Mouse (Mus musculus) adrenal gland, adult (tissue): ENCODE results near the gene Ap2b1.
A peak's percentile ranks its signal among the peaks of the same experiment; 100 is the strongest.

Experiments used
- DNase-seq, 2 experiments: peaks; one replicate each; pipeline ENCODE4 v3.0.0; 2022 to 2023; ENCODE audit warnings: low spot score in 1 of 2; ENCODE audit not compliant: inconsistent age in 2 of 2

Gene Ap2b1

DNA sequence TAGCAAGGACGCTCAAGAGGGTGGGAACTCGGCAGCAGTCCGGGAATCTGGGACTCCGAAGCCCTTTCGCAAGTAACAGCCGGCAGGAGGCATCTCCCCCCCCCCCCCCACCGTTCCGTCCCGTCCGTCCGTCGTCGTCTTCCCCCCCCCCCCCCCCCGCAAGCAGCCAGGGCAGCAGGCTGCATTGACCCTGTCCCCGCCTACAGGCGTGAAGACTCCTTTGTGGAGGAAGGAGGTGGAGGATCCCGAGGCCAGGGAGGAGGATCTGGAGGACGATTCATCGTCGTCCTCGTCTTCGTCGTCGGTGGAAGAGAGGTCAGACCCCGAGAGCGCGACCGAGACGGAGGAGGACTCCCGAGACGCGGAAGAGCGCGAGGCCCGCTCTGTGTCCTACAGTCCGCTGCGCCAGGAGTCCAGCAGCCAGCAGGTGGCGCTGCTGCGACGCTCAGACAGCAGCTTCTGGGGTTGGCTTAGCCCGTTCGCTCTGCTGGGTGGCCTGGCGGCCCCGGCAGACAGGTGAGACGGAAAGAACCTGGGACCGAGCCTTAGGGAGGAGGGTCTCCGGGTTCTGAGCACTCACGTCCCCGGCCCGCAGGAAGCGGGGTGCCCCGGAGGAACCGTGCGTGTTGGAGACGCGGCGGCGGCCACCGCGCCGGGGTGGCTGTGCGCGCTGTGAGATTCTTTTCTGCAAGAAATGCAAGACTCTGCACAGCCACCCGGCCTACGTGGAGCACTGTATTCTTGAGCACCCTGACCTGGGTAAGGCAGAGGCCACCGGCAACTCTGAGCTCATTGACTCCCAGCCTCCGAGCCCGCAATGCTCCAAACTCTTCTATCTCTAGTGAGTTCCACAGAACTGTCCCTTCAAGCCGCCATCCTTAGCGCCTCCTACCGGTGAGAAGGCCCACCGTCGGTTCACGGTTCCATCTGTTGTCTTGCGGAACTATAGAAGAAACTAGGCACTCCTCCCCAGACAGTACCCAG lies 141.5 kb downstream of the Ap2b1 start:
- peak; percentile 88 to 96 for DNase-seq

DNA sequence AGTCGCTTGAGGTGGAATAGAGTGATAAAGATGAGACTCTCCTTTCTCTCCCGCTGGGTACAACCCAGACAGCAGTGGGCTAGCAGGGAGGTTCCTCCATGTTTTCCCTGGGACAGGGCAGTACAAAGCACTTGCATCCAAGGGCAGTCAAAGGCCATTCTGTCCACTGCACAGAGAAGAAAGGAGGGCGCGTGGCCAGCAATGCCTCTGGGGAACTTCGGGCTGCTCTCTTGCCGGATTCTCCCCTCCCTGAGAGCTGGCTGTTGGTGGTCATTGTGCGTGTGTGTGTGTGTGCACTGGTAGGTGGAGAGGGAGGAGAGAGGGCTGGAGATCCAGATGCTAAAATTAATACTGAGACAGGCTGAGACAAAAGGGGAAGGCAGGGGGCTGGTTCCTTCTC lies 142.4 kb downstream of the Ap2b1 start:
- peak; percentile 40 to 79 for DNase-seq

DNA sequence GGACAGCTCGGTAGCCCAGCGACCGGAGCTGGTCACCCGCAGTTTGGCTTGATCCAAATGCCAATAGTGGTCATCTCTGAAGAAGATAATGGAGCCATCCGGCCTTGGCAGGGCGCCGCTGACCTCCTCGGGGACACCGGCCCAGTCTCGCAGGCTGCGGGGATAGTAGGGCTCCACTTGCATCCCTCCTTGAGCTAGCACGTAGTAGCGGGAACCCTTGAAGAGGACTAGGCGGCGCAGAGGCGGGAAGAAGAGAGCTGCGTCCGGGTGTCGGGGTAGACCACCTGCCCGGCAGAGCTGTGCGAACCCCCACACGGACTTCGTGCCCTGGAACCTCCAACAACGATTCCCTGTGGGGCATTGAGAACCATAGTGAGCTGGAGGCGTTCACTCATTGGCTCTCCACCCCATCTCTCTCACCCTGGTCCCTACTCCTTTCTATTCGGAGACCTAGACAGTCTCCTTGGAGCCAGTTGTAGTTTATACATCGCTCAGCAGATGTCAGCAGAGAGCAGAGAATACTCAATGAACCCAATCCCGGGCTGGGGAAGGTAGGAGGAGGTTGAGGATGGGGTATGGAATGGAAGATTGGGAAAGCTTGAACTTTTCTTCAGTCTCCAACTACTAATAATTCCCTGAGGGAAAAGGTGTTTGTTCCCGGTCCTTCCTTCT lies 143.9 kb downstream of the Ap2b1 start:
- DNase-seq: peak; percentile 73 to 94

DNA sequence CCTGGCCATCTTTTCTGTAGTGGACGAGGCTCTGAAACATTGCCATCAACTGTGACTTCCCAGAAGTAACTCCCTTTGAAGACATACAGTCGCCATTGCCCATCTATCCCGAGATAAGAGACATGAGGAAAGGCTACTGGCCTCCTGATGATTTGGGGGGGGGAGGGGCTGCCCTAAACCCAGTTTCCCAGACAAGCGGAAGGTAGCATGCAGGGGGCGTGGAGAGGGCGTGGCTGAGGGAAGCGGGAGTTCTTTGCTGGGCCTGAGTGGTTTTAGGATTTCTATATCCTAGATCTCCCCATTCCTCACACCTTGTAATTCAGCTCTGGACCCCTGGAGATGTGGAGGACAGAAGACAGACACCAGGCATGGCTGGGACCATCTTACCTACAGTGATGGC lies 145.0 kb downstream of the Ap2b1 start:
- DNase-seq: no peak

DNA sequence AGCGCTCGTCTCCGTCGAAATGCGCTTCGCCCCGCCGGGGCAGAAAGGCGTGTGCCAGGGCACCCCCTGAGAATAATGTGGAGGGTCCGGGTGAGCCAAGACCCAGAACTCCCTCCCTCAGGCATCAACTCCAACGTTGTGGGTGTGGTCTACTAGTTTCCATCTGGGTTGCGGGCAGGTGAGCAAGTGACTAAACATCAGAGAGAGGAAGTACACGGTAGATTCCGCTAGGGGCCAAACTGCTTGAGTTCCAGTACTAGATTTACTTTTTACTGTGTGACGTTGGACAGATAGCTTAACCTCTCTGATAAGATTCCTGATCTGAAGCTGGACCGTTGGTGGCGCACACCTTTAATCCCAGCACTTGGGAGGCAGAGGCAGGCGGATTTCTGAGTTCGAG lies 146.2 kb downstream of the Ap2b1 start:
- DNase-seq: peak in 1 of 2 experiments; percentile 25

DNA sequence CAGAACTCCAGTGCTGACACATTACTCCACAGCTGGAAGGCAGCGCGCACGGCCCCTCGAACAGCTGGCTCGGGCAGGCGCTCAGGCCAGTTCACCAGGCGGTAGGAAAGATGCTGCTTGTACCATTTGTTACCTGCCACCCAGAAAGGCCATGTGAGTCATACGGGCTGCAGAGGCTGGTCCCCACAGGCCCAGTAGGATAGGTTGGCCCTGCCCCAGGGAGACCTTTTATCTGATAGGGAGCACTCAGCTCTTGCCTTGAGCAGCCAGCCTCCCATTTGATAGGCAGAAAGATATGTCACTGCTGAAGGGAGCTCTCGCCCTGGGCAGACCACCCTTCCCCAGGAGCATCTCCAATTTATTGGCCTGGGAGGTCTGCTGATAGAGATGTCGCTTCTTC lies 148.8 kb downstream of the Ap2b1 start:
- DNase-seq: peak in 1 of 2 experiments; percentile 36

DNA sequence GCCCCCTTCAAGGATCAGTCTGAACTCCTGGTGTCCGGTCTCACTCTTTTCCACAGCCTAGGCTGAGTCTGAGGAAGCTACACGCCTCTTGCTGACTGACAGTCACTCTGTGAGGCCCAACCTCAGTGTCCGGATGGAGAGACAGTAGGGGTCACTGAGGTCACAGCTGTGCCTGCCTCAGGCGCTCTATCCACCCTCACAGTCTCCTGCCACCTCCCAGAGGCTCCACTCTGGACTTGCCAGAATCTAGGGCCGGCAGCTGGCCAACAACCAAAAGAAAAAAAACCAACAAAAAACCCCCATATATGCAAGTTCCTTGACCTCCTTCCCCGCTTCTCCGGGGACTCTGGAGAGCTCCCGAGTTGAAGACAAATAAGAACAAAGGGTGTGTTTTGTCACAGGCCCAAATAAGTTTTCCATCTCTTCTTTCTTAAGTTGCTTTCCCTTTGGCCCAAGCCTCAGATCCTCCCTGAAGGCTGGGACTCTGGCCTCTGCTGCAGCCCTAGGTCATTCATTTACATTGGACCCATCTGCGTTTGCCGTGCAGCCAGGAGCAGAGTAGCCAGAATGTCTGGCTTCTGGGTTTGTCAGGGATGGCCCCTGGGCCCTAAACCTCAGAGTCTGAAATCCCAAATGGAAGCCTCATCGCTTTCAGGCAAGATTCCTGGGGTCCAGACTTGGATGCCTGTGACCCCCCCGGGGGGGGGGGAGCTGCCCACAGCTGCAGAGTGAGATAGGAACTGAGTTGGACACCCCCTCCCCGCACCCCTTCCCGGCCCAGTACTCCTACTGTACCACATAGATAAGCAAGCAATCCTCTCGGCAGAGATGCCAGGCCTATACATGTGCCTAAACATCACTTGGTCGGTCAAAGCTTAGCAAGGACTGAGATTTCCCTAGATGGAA lies 149.4 kb downstream of the Ap2b1 start:
- DNase-seq: peak; percentile 37 to 69

DNA sequence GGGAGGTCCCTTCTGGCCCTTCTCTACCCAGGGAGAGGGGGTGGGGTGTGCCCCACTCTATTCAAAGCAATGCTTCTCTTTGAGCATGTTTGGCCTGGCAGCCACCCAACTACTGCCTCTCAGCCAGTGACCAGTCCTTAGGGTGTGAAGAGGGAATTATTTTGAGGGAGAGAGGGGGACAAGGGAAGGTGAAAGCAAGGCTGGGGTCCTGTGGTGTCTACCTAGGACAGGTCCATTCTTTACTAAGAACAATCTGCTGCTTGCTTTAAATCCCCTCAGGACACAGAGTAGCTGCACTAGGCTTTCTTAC lies 150.1 kb downstream of the Ap2b1 start:
- peak; percentile 30 to 64 for DNase-seq

DNA sequence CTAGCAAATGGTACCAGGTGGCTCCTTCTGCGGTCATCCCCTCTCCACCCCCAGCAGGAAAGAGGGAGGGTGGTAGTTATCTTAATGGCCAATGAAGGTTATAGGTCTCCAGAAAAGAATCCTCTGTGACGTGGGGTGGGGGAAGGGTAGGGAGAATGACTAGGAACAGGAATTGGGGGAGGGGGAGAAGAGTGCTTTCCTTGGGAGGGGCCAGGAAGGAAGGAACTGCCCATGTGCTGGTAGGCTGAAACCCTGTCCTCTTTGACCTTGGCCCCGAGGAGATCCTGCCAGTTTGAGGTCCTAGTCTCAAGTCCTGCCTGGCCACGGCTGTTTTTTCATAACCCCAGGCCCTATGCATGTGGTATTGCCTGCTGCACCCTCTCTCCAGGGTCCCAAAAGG lies 150.5 kb downstream of the Ap2b1 start:
- DNase-seq: peak; percentile 19 to 55

DNA sequence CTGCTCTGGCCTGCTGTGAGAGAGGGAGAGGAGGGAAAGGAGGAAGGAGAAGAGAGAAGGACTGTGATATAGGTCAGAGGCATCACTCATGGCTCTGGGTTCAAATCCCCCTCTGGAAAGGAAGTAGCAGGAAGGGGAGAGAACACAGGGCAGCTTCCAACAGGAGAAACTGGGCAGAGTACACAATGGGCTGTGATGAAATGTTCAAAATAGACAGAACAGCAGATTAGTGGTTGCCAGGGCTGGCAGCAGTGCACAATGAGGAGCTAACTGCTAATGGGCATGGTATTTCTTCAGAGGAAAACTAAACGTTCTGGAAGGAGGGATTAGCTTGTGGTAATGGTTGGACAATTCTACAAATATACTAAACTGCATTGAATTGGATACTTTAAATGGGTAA lies 151.7 kb downstream of the Ap2b1 start:
- DNase-seq: peak in 1 of 2 experiments; percentile 33

DNA sequence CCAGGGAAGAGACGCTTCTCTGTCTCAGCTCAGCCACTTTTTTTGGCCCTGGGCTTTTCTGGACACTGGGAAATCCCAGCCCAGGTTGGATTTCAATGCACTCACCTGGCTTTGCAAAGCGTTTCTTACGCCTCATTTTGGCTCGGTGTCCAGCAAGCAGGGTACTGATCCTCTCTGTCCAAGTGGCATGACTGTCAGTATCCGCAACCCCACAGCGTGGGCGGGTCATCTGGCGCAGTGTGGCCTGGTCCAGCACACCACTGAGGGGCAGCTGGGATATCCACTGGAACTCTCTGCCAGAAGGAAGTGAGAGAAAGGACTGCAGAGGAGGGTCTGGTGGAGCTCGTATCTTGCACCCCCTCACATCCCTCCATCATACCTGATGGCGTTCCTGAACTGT lies 152.5 kb downstream of the Ap2b1 start:
- DNase-seq: peak in 1 of 2 experiments; percentile 6

DNA sequence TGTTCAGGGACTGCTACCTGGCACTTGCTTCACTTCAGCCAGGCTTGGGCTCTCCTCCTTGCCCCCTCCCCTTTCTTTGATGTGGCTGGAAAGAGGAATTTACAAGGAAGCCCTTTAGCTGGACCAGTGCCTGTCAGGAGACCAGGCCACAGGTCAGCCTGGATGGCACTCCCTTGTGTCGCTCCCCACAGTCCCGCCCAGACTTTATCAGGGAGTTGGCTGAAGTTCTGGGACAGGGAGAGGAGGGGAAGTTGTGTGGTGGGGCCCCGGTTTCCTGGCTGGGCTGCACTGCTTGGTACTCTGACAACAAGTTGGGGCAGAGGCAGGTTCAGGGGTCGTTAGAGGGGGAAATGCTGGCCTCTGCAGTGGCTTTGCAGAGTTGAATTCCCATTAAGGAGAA lies 155.7 kb downstream of the Ap2b1 start:
- DNase-seq: peak; percentile 44 to 76
